Mouse (Mus musculus) hematopoietic multipotent progenitor cell, adult 10-12 weeks (in vitro differentiated cells): Measurements from ENCODE around the gene Kif26a. TPM values are rescaled to one million over a fixed set of nuclear protein-coding genes. Genes with fewer than 3 reads are reported as not detected.

ENCODE experiments used
- polyA plus RNA-seq: library from polyadenylated mRNA; stranded (reverse); fragments of >175 nt; gene quantifications from 2 replicates; pipeline ENCODE4 v1.2.3, GENCODE M21; 2012; ENCODE audit warnings: low replicate concordance

The Kif26a gene
- 1.5 and 1.7 TPM in 2 replicates for polyA plus RNA-seq

GRCm38 (mm10) chr12:112145875-112146651, at the start of gene Kif26a:
Gene Kif26a, plus strand, starts transcription at chr12:112146208.

GRCm38 (mm10) chr12:112106541-112106971, 39.5 kb upstream of the Kif26a start, which contains the start of gene Aspg:
Gene Aspg, plus strand, starts transcription at chr12:112106679.

Other genes with a start within 250 kb of the Kif26a start
- 19.9 and 26.9 TPM in 2 replicates for gene Ppp1r13b, start 238.1 kb upstream of the Kif26a start, polyA plus RNA-seq
- 15.0 and 15.9 TPM in 2 replicates for gene Atp5mpl, start 179.2 kb upstream of the Kif26a start, polyA plus RNA-seq
- 0.07 and 0.11 TPM in 2 replicates for gene Tdrd9, start 174.6 kb upstream of the Kif26a start, polyA plus RNA-seq
- gene Rd3l, start 164.9 kb upstream of the Kif26a start, polyA plus RNA-seq, result not detected in 2 replicates
- not detected in 2 replicates for gene Aspg, start 39.5 kb upstream of the Kif26a start, polyA plus RNA-seq